Mouse (Mus musculus) limb, embryonic 12.5 days (tissue): Measurements from ENCODE around the gene Uchl4. TPM values are rescaled to one million over a fixed set of nuclear protein-coding genes. Genes with fewer than 3 reads are reported as not detected.

Source experiments
- ATAC-seq: fragments of 200-750 bp; cut with Nextera tagmentation; 2 replicates; pipeline ENCODE4 v1.8.0; 2017; ENCODE audit warnings: low read depth, moderate TSS enrichment; ENCODE audit not compliant: insufficient number of reproducible peaks, insufficient read depth, low FRiP score, low TSS enrichment
- H3K27ac ChIP-seq: fragments of 300-500 bp; sonication (generic); 2 replicates; pipeline ENCODE4 v1.5.1; 2016; ENCODE audit warnings: mild to moderate bottlenecking, moderate library complexity
- H3K27me3 ChIP-seq: fragments of 300-500 bp; sonication (generic); 2 replicates; pipeline ENCODE4 v1.6.1; 2016; ENCODE audit warnings: mild to moderate bottlenecking, moderate library complexity
- H3K36me3 ChIP-seq: fragments of 300-500 bp; sonication (generic); 2 replicates; pipeline ENCODE4 v1.6.1; 2016; ENCODE audit warnings: mild to moderate bottlenecking, moderate library complexity
- H3K4me1 ChIP-seq: fragments of 300-500 bp; sonication (generic); replicated peaks from 2 replicates; pipeline ENCODE4 v1.6.1; 2016
- H3K4me2 ChIP-seq: fragments of 300-500 bp; sonication (generic); 2 replicates; pipeline ENCODE4 v1.6.1; 2016; ENCODE audit warnings: mild to moderate bottlenecking, moderate library complexity
- H3K4me3 ChIP-seq: fragments of 300-500 bp; sonication (generic); replicated peaks from 2 replicates; pipeline ENCODE4 v1.5.1; 2016; ENCODE audit warnings: mild to moderate bottlenecking
- H3K9ac ChIP-seq: fragments of 300-500 bp; sonication (generic); replicated peaks from 2 replicates; pipeline ENCODE4 v1.6.1; 2016; ENCODE audit warnings: mild to moderate bottlenecking, moderate library complexity
- H3K9me3 ChIP-seq: fragments of 300-500 bp; sonication (generic); 2 replicates; pipeline ENCODE4 v1.6.1; 2016; ENCODE audit warnings: mild to moderate bottlenecking, moderate library complexity
- WGBS: fragments of 180-500 bp; shearing (Covaris S2); methylation state at CpG from one replicate; pipeline ENCODE4 v1.1.7; 2016; 5-methylcytosine and 5-hydroxymethylcytosine counted together
- polyA plus RNA-seq: library from polyadenylated mRNA; unstranded; fragments of >200 nt; fragmentation: Nextera tagmentation; extraction: Ambion mirVana; gene quantifications from 2 replicates; pipeline ENCODE4 v1.2.1, GENCODE M21; 2016

The Uchl4 gene
- polyA plus RNA-seq, 1 experiment from 2014 or later = 4.8 TPM

DNA sequence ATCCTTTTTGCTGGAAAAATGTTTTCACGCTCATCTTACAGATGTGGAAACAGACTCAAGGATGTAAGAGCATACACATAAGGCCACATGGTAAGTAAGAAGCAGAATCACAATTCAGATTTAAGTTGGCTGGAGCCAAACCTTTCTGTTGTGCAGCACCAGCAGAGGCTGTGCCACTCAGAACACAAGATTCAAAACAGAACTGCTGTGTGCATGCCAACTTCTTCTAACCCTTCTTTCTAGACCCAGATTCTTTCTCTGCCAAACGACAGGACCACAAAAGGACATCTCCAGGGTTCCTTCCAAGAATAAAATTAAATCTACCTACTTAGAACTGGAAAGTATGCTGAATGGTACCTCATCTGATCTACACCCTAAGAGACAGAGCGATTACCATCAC, 3.3 kb upstream of the Uchl4 start:
- no peak overlapping the region for H3K9ac ChIP-seq
- H3K4me3 ChIP-seq = no peak overlapping the region
- H3K27ac ChIP-seq = peak overlapping the region; percentile 70
- 83% methylated on average over 3 of the region's 3 CpGs for WGBS
- H3K4me2 ChIP-seq = no peak overlapping the region
- no peak for ATAC-seq
- H3K9me3 ChIP-seq = no peaks in the 10 kb centered on the region
- H3K36me3 ChIP-seq = peaks cover 6% of the 10 kb centered on the region; the same call in 1 of the 2 replicates
- peaks cover 22% of the 10 kb centered on the region for H3K4me1 ChIP-seq
- no peaks in the 10 kb centered on the region for H3K27me3 ChIP-seq

DNA sequence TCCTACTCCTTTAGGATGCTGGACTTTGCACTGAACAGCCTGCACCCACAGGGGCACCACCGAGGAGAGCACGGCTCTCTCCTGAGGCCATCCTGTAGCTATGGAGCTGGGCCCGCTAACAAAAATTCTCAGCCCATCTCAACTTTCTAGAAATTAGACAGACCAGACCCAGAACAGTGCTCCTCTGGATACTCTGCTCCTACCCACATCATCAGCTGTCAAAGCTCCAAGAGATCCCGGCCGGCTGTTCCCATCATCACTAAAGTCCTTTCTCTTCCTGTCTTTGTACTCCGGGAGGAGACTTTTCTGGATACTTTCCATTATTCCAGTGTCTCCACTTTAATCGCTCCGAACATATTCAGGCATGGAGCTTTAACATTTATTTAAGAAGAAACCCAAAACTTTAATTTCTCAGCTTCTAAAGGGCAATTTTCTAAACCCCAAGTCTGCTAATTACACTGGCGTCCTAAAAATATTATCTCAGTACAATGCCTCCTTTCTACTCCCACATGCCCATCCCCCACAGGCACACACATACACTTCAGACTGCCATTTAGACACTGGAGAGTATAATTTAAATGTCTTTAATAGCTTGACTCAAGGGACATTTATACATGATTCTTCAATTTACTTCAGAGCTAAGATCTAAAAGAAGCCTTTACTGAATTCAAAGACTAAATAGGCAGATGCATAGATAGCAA, 2.6 kb upstream of the Uchl4 start:
- Histone ChIP-seq H3K9ac (0 out of 2 replicates have a peak overlapping the region, but pooled peaks have one; percentile 18), H3K4me3 (no peak overlapping the region), H3K36me3 (peaks cover 6% of the 10 kb centered on the region; the same call in 1 of the 2 replicates), H3K4me2 (no peak overlapping the region), H3K27me3 (no peaks in the 10 kb centered on the region), H3K27ac (peak overlapping the region; percentile 70), H3K4me1 (peaks cover 22% of the 10 kb centered on the region), H3K9me3 (no peaks in the 10 kb centered on the region)
- WGBS = 79% methylated on average over 9 of the region's 9 CpGs
- ATAC-seq = no peak

DNA sequence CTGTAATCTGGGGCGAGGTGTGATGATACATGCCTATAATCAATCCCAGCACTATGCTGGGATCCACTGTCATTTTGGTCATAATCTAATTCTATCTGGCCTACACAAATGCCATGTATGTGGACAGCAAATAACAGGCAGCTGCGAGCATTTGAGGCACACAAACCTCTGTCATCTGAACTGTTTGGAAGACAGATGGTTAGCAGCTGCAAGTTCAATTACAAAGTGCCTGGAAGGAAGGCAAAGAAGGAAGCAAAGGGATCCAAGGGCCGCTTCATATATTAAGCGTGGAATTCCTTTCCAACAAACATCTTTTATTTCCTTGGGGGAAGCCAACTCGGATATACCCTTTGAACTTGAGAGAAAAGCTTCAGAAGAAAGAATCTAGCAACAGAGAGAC, 1.3 kb upstream of the Uchl4 start:
- H3K4me2 ChIP-seq = no peak overlapping the region
- 0 out of 2 replicates have a peak overlapping the region, but pooled peaks have one; percentile 4 for H3K27ac ChIP-seq
- H3K36me3 ChIP-seq = peaks cover 6% of the 10 kb centered on the region; the same call in 1 of the 2 replicates
- H3K4me1 ChIP-seq = peaks cover 19% of the 10 kb centered on the region
- no peak overlapping the region for H3K4me3 ChIP-seq
- 44% methylated on average over 5 of the region's 5 CpGs for WGBS
- H3K9me3 ChIP-seq = no peaks in the 10 kb centered on the region
- H3K27me3 ChIP-seq = no peaks in the 10 kb centered on the region
- ATAC-seq = no peak
- no peak overlapping the region for H3K9ac ChIP-seq

DNA sequence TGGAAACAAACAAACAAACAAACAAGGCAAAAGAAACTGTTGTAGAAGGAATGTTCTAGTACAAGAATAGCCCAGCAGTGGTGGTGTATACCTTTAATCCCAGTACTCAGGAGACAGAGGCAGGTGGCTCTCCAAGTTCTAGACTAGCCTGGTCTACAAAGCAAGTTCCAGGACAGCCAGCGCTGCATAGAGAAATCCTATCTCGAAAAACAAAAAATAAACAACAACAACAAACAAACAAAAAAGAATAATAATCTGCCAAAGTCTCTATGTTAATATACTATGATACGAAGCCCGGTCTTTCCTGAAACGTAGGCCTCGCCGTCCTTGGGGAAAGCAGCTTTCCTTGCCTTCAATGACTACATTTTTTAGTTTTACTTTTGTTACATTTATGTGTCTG, 1.1 kb downstream of the Uchl4 start:
- Histone ChIP-seq H3K27ac (no peak overlapping the region), H3K4me2 (no peak overlapping the region), H3K9ac (no peak overlapping the region), H3K9me3 (no peaks in the 10 kb centered on the region), H3K4me1 (peaks cover 21% of the 10 kb centered on the region), H3K27me3 (no peaks in the 10 kb centered on the region), H3K4me3 (no peak overlapping the region), H3K36me3 (peaks cover 6% of the 10 kb centered on the region; the same call in 1 of the 2 replicates)
- no peak for ATAC-seq
- WGBS = 93% methylated on average over 7 of the region's 7 CpGs

DNA sequence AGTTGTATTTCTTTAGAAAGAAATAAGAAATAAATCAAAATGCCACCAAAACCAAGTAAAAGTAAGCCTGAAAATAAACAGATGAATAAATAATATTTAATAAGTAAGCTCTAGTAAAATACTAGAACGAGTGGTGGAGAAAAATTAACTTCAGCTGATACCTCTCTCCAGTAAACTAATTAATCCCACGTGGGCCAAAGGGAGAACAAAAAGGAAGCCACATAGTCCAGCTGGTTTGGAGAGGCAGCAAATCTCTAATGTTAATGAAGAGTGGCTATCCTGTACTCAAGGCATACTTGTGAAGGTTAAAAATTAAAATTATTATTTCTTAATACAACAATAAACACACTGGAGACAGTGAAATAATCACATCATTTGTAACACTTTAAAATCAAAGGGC, 5.1 kb downstream of the Uchl4 start:
- ATAC-seq = no peak
- 11% methylated on average over 2 of the region's 2 CpGs for WGBS
- H3K9ac ChIP-seq = no peak overlapping the region
- no peak overlapping the region for H3K27ac ChIP-seq
- peaks cover 10% of the 10 kb centered on the region for H3K4me1 ChIP-seq
- H3K27me3 ChIP-seq = no peaks in the 10 kb centered on the region
- no peak overlapping the region for H3K4me2 ChIP-seq
- 0 out of 2 replicates have a peak, but pooled peaks cover 9% of the 10 kb centered on the region for H3K36me3 ChIP-seq
- no peaks in the 10 kb centered on the region for H3K9me3 ChIP-seq
- no peak overlapping the region for H3K4me3 ChIP-seq

DNA sequence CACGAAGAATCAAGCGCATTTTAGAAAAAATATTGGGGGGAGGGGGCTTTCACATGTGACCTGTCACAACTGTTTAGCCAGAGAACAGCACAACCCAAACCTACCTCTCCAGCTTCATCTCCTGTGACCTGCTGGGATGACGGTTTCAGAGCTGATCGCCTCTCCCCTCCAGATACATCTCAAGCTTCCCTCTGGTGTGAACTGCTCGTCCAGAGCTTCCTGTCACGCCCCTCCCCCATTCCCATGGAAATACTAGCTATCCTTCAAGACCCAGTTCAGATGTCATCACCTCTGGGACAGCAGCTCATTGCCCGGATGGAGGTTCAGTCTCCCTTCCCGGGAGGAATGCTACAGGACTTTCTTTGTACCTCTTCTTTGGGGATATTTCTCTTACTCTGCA, 5.7 kb downstream of the Uchl4 start:
- Histone ChIP-seq H3K27me3 (no peaks in the 10 kb centered on the region), H3K27ac (0 out of 2 replicates have a peak overlapping the region, but pooled peaks have one; percentile 25), H3K4me1 (peaks cover 10% of the 10 kb centered on the region), H3K4me3 (no peak overlapping the region), H3K4me2 (no peak overlapping the region), H3K9ac (no peak overlapping the region), H3K36me3 (peaks cover 12% of the 10 kb centered on the region), H3K9me3 (no peaks in the 10 kb centered on the region)
- 19% methylated on average over 8 of the region's 8 CpGs for WGBS
- no peak for ATAC-seq

DNA sequence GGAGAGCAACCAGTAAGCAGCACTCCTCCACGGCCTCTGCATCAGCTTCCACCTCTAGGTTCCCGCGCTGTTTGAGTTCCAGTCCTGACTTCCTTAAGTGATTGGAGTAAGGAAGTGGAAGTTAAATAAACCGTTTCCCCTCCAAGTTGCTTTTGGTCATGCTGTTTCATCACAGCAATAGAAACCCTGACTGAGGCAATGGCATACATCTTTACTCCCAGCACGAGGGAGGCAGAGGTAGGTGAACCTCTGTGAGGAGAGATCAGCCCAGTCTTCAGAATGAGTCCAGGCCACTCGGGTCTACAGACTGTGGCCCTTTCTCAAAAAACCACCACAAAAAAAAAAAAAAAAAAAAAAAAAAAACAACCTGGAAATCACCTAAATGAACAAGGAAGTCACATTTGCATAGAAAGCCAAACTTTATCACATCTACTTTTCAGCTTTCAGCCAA, 7.4 kb downstream of the Uchl4 start:
- H3K36me3 ChIP-seq = peaks cover 12% of the 10 kb centered on the region
- H3K9me3 ChIP-seq = no peaks in the 10 kb centered on the region
- no peaks in the 10 kb centered on the region for H3K27me3 ChIP-seq
- H3K27ac ChIP-seq = no peak overlapping the region
- H3K4me3 ChIP-seq = no peak overlapping the region
- H3K4me1 ChIP-seq = peaks cover 10% of the 10 kb centered on the region
- H3K4me2 ChIP-seq = no peak overlapping the region
- ATAC-seq = no peak
- WGBS = 81% methylated on average over 6 of the region's 6 CpGs
- H3K9ac ChIP-seq = no peak overlapping the region

DNA sequence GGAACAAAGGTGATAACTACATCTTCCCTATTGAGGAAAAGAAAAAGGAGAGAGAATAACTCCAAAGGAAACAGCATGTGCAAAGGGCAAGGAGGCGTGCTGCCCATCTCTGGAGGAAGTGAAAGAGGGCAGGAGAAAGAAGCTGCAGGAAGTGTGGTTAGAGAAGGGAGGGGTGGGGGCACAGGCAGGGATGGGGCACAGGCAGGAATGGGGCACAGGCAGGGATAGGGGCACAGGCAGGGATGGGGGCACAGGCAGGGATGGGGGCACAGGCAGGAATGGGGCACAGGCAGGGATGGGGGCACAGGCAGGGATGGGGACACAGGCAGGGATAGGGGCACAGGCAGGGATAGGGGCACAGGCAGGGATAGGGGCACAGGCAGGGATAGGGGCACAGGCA, 14.4 kb downstream of the Uchl4 start:
- ATAC-seq = no peak
- Histone ChIP-seq H3K4me2 (no peak overlapping the region), H3K9me3 (no peaks in the 10 kb centered on the region), H3K4me3 (no peak overlapping the region), H3K27ac (no peak overlapping the region), H3K36me3 (peaks cover 18% of the 10 kb centered on the region), H3K27me3 (no peaks in the 10 kb centered on the region), H3K4me1 (peaks cover 16% of the 10 kb centered on the region), H3K9ac (no peak overlapping the region)
- WGBS = 81% methylated on average over 1 of the region's 1 CpGs

DNA sequence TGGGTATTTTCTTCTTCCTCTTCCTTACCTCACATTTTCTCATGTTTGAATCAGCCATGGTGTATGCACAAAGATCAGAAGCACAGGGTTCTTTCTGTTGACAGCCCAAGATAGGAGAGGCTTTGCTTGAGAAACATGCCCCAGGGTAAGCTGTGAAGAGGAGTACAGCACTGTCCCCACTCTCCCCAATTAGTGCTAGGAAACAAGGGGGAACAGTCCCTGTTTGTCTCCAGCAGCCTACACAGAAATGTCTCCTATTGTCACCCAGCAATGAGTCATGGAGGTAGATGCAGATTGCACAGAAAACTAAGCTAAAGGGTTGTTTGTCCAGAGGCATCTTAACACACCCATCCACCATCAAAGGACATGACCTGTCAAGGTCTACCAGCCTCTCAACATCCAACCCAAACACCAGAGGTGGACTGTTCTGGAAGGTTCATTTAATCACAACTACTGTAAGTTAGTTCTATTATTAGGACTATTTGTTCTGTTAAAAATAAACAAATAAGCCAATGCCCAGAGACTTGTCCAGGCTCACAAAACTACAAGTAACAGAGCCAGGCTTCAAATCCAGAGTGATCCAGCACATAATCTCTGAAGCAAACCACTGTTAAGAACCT, 15.2 kb downstream of the Uchl4 start:
- Histone ChIP-seq H3K27me3 (no peaks in the 10 kb centered on the region), H3K4me2 (no peak overlapping the region), H3K9me3 (no peaks in the 10 kb centered on the region), H3K4me3 (no peak overlapping the region), H3K4me1 (peaks cover 16% of the 10 kb centered on the region), H3K27ac (no peak overlapping the region), H3K9ac (no peak overlapping the region), H3K36me3 (peaks cover 14% of the 10 kb centered on the region)
- ATAC-seq = no peak

DNA sequence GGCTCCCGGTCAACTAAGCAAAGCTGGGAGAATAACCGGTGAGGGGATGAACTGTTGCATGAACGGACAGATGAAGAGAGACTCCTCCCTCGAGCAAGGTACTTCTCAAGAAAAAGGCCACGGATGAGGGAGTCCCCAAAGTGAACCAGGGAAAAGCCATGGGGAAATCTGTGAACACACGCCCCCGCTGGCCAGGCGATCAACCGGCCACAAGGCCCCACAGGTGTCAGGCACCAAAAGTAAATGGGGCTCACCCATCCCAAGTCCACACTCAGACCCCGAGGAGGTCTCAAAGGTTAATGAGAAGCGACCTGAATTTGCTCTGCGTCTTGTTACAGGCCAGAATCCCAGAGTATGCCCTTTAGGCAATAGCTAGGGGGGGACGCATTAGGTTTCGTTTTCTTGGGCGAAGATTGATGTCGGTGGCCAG, 17.6 kb downstream of the Uchl4 start:
- Histone ChIP-seq H3K4me1 (peaks cover 16% of the 10 kb centered on the region), H3K4me2 (peak overlapping the region; percentile 77), H3K9me3 (no peaks in the 10 kb centered on the region), H3K27ac (peak overlapping the region; percentile 96), H3K36me3 (peaks cover 6% of the 10 kb centered on the region; the same call in 1 of the 2 replicates), H3K9ac (peak overlapping the region; percentile 91), H3K4me3 (peak overlapping the region; percentile 92), H3K27me3 (no peaks in the 10 kb centered on the region)
- WGBS = 1% methylated on average over 16 of the region's 16 CpGs
- ATAC-seq = 0 out of 2 replicates have a peak, but pooled peaks have one; percentile 6

DNA sequence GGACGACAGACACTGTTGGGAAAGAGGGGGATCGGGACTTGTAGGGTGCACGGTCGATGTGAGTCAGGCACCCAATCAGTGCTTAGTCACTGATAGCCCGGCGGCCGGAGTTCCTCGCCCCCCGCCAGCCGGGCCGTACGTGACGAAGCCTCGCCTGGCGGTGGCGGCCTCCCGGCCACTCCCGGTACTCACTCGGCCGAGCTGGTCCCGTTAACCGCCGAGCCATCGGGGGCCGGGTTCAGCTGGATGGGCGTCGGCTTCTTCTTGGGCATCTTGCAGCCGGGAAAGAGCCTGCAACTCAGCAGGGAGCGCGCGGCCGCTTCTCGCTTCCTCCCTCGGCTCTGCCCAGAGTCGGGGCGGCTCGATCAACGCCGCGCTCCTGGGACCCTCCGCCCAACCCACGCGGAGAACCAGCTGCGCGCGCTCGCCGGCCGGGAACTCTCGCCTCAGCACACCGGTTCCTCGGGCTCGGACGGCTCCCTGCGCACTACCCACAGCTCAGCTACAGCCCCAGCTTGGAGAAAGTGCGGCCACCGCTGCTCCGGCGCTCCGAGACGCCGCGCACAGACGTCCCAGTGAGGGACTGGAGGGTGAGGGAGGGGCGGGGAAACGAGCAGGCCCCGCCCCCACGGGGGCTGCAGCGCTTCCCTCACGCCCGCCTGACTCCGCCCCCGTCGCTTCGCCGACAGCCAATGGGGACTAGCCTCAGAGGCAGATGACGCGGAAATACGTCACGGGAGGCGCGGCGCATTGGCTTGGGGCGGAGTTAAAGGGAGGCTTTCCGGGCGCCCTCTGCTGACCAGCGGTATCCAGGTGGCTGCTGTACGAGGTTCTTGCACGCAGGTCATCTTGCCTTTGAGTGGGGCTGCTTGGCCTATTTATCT, 18.3 kb downstream of the Uchl4 start, which contains the start of gene Map2k1:
Map2k1 (minus strand) TSS at position 611 of the 884 bp plus-strand sequence.
- WGBS = under 1% methylated on average over 89 of the region's 89 CpGs
- Histone ChIP-seq H3K36me3 (peaks cover 5% of the 10 kb centered on the region; the same call in 1 of the 2 replicates), H3K4me1 (peaks cover 16% of the 10 kb centered on the region), H3K9me3 (no peaks in the 10 kb centered on the region), H3K27me3 (no peaks in the 10 kb centered on the region), H3K9ac (peak within 1 kb of the TSS; percentile 91), H3K27ac (peak within 1 kb of the TSS; percentile 96), H3K4me3 (peak within 1 kb of the TSS; percentile 92), H3K4me2 (peak within 1 kb of the TSS; percentile 77)
- ATAC-seq = peak; percentile 91
